Mouse (Mus musculus): ENCODE measurements around the gene Gm614. TPM values are rescaled to one million over a fixed set of nuclear protein-coding genes. Genes with fewer than 3 reads are reported as not detected.

The Gm614 gene
- 1 to 10 TPM in 1 of 2 experiments, not detected in 1; 1.2 TPM for total RNA-seq (2021)
- long read RNA-seq, experiment 1: 0 reads
- long read RNA-seq, experiment 2: 0 reads

GRCm38 (mm10) chrX:101263892-101264291 is at the start of gene Gm614:
Gm614 (minus strand) TSS chrX:101263992.
- no peak for DNase-seq

GRCm38 (mm10) chrX:101309299-101309698 is 45.5 kb upstream of the Gm614 start:
- no peak for DNase-seq

- no peak for DNase-seq
Observed at GRCm38 (mm10) chrX:101304646-101305045, 40.9 kb upstream of the Gm614 start.

- DNase-seq: no peak
Observed at GRCm38 (mm10) chrX:101301654-101302053, 37.9 kb upstream of the Gm614 start.

GRCm38 (mm10) chrX:101300427-101301030 is 36.7 kb upstream of the Gm614 start:
- DNase-seq: peak; percentile 27

- no peak for DNase-seq
Observed at GRCm38 (mm10) chrX:101299473-101300426, 36.0 kb upstream of the Gm614 start.

- DNase-seq: peak; percentile 55
Observed at GRCm38 (mm10) chrX:101299055-101299454, 35.3 kb upstream of the Gm614 start, which contains the start of gene Nlgn3. Nlgn3 (plus strand) TSS chrX:101299168.

GRCm38 (mm10) chrX:101290111-101290510 is 26.3 kb upstream of the Gm614 start:
- DNase-seq: no peak

- no peak for DNase-seq
Observed at GRCm38 (mm10) chrX:101289037-101289436, 25.2 kb upstream of the Gm614 start.

GRCm38 (mm10) chrX:101288432-101288831 is 24.6 kb upstream of the Gm614 start:
- DNase-seq: no peak

- no peak for DNase-seq
Observed at GRCm38 (mm10) chrX:101287543-101287942, 23.8 kb upstream of the Gm614 start.

GRCm38 (mm10) chrX:101285953-101286670 is 22.3 kb upstream of the Gm614 start:
- DNase-seq: no peak

GRCm38 (mm10) chrX:101285534-101285933 is 21.7 kb upstream of the Gm614 start:
- DNase-seq: peak; percentile 69

GRCm38 (mm10) chrX:101282813-101283212 is 19.0 kb upstream of the Gm614 start:
- no peak for DNase-seq

- DNase-seq: peak; percentile 93
Observed at GRCm38 (mm10) chrX:101273875-101274738, 10.3 kb upstream of the Gm614 start, which contains the start of gene Med12. Med12 (plus strand) TSS chrX:101274030.

GRCm38 (mm10) chrX:101273410-101273809 is 9.6 kb upstream of the Gm614 start:
- no peak for DNase-seq

- DNase-seq: no peak
Observed at GRCm38 (mm10) chrX:101268755-101269124, 4.9 kb upstream of the Gm614 start, which contains the start of gene Gm20489. Gm20489 (minus strand) TSS chrX:101269023.

- DNase-seq: no peak
Observed at GRCm38 (mm10) chrX:101268025-101268754, 4.4 kb upstream of the Gm614 start, which contains the start of gene Il2rg. Il2rg (minus strand) TSS chrX:101268255.

GRCm38 (mm10) chrX:101266631-101267030 is 2.8 kb upstream of the Gm614 start:
- DNase-seq: no peak
